Mouse (Mus musculus) embryonic facial prominence, embryonic 13.5 days (tissue): ENCODE measurements around the gene Sos1. TPM values are rescaled to one million over a fixed set of nuclear protein-coding genes. Genes with fewer than 3 reads are reported as not detected.

Source experiments
- ATAC-seq: fragments of 200-750 bp; cut with Nextera tagmentation; 2 replicates; pipeline ENCODE4 v1.8.0; 2017; ENCODE audit warnings: low read depth; ENCODE audit not compliant: insufficient number of reproducible peaks, insufficient read depth, low FRiP score, low TSS enrichment
- H3K27ac ChIP-seq: fragments of 300-500 bp; sonication (generic); 2 replicates; pipeline ENCODE4 v1.5.1; 2015; ENCODE audit warnings: moderate library complexity, mild to moderate bottlenecking, inconsistent platforms
- H3K27me3 ChIP-seq: fragments of 300-500 bp; sonication (generic); 2 replicates; pipeline ENCODE4 v1.6.1; 2015; ENCODE audit warnings: mild to moderate bottlenecking, inconsistent platforms
- H3K36me3 ChIP-seq: fragments of 300-500 bp; sonication (generic); 2 replicates; pipeline ENCODE4 v1.6.1; 2015; ENCODE audit warnings: mild to moderate bottlenecking, inconsistent platforms
- H3K4me1 ChIP-seq: fragments of 300-500 bp; sonication (generic); 2 replicates; pipeline ENCODE4 v1.6.1; 2015; ENCODE audit warnings: inconsistent platforms
- H3K4me2 ChIP-seq: fragments of 300-500 bp; sonication (generic); 2 replicates; pipeline ENCODE4 v1.6.1; 2015; ENCODE audit warnings: moderate library complexity, mild to moderate bottlenecking, inconsistent platforms
- H3K4me3 ChIP-seq: fragments of 300-500 bp; sonication (generic); 2 replicates; pipeline ENCODE4 v1.5.1; 2015; ENCODE audit warnings: mild to moderate bottlenecking, inconsistent platforms
- H3K9ac ChIP-seq: fragments of 300-500 bp; sonication (generic); 2 replicates; pipeline ENCODE4 v1.6.1; 2015; ENCODE audit warnings: mild to moderate bottlenecking, inconsistent platforms
- H3K9me3 ChIP-seq: fragments of 300-500 bp; sonication (generic); 2 replicates; pipeline ENCODE4 v1.6.1; 2016; ENCODE audit warnings: inconsistent platforms
- WGBS: fragments of 180-500 bp; shearing (Covaris S2); methylation state at CpG from one replicate; pipeline ENCODE4 v1.1.7; 2015; ENCODE audit warnings: mixed read lengths; 5-methylcytosine and 5-hydroxymethylcytosine counted together
- polyA plus RNA-seq: library from polyadenylated mRNA; unstranded; fragments of >200 nt; fragmentation: Nextera tagmentation; extraction: Ambion mirVana; gene quantifications from 2 replicates; pipeline ENCODE4 v1.2.1, GENCODE M21; 2015

The Sos1 gene
- 5.5 and 6.8 TPM in 2 replicates for polyA plus RNA-seq

- Histone ChIP-seq H3K36me3 (0 out of 2 replicates have a peak, but pooled peaks cover 5% of the 10 kb centered on the region), H3K9ac (peak within 1 kb of the TSS; percentile 94), H3K27me3 (no peaks in the 10 kb centered on the region), H3K4me1 (peaks cover 18% of the 10 kb centered on the region), H3K4me3 (peak within 1 kb of the TSS; percentile 94), H3K9me3 (no peaks in the 10 kb centered on the region), H3K4me2 (peak within 1 kb of the TSS; percentile 78), H3K27ac (peak within 1 kb of the TSS; percentile 94)
- WGBS, result under 1% methylated on average over 73 of the region's 90 CpGs
- ATAC-seq, result peak; percentile 83
These were observed at the start of gene Sos1 for GRCm38 (mm10) chr17:80480031-80480854. Sos1 (minus strand) TSS chr17:80480453.

- H3K27ac ChIP-seq, result no peak overlapping the region
- WGBS, result 84% methylated on average over 3 of the region's 3 CpGs
- no peaks in the 10 kb centered on the region for H3K4me1 ChIP-seq
- no peak overlapping the region for H3K4me2 ChIP-seq
- H3K27me3 ChIP-seq, result no peaks in the 10 kb centered on the region
- no peak for ATAC-seq
- no peaks in the 10 kb centered on the region for H3K36me3 ChIP-seq
- no peaks in the 10 kb centered on the region for H3K9me3 ChIP-seq
- H3K9ac ChIP-seq, result no peak overlapping the region
- H3K4me3 ChIP-seq, result no peak overlapping the region
These were observed 43.0 kb upstream of the Sos1 start for GRCm38 (mm10) chr17:80523231-80523630.

- Histone ChIP-seq H3K9me3 (no peaks in the 10 kb centered on the region), H3K4me2 (no peak overlapping the region), H3K4me1 (no peaks in the 10 kb centered on the region), H3K27me3 (no peaks in the 10 kb centered on the region), H3K4me3 (no peak overlapping the region), H3K36me3 (no peaks in the 10 kb centered on the region), H3K27ac (no peak overlapping the region), H3K9ac (no peak overlapping the region)
- no peak for ATAC-seq
- WGBS, result 57% methylated on average over 7 of the region's 7 CpGs
These were observed 41.9 kb upstream of the Sos1 start for GRCm38 (mm10) chr17:80522229-80522556.

GRCm38 (mm10) chr17:80521521-80522228, 41.4 kb upstream of the Sos1 start:
- 46% methylated on average over 4 of the region's 4 CpGs for WGBS
- H3K9me3 ChIP-seq, result no peaks in the 10 kb centered on the region
- no peak overlapping the region for H3K4me3 ChIP-seq
- H3K27ac ChIP-seq, result no peak overlapping the region
- H3K4me1 ChIP-seq, result no peaks in the 10 kb centered on the region
- no peak overlapping the region for H3K4me2 ChIP-seq
- ATAC-seq, result no peak
- H3K36me3 ChIP-seq, result no peaks in the 10 kb centered on the region
- no peak overlapping the region for H3K9ac ChIP-seq
- no peaks in the 10 kb centered on the region for H3K27me3 ChIP-seq

GRCm38 (mm10) chr17:80520537-80520936, 40.3 kb upstream of the Sos1 start:
- H3K4me1 ChIP-seq, result no peaks in the 10 kb centered on the region
- 83% methylated on average over 8 of the region's 8 CpGs for WGBS
- no peaks in the 10 kb centered on the region for H3K27me3 ChIP-seq

GRCm38 (mm10) chr17:80518811-80519210, 38.6 kb upstream of the Sos1 start:
- Histone ChIP-seq H3K9me3 (no peaks in the 10 kb centered on the region), H3K27ac (no peak overlapping the region), H3K4me3 (no peak overlapping the region), H3K36me3 (no peaks in the 10 kb centered on the region), H3K4me2 (no peak overlapping the region), H3K27me3 (no peaks in the 10 kb centered on the region), H3K9ac (no peak overlapping the region), H3K4me1 (no peaks in the 10 kb centered on the region)
- no peak for ATAC-seq
- 92% methylated on average over 12 of the region's 12 CpGs for WGBS

More at GRCm38 (mm10) chr17:80520537-80520936, 40.3 kb upstream of the Sos1 start:
- Histone ChIP-seq H3K4me2 (no peak overlapping the region), H3K27ac (no peak overlapping the region), H3K4me3 (no peak overlapping the region), H3K9me3 (no peaks in the 10 kb centered on the region), H3K36me3 (no peaks in the 10 kb centered on the region), H3K9ac (no peak overlapping the region)
- no peak for ATAC-seq

GRCm38 (mm10) chr17:80517244-80517643, 37.0 kb upstream of the Sos1 start:
- WGBS, result 88% methylated on average over 9 of the region's 9 CpGs
- no peak for ATAC-seq
- Histone ChIP-seq H3K9ac (no peak overlapping the region), H3K9me3 (no peaks in the 10 kb centered on the region), H3K27me3 (no peaks in the 10 kb centered on the region), H3K4me3 (no peak overlapping the region), H3K36me3 (no peaks in the 10 kb centered on the region), H3K4me2 (no peak overlapping the region), H3K4me1 (no peaks in the 10 kb centered on the region), H3K27ac (no peak overlapping the region)

- Histone ChIP-seq H3K27ac (no peak overlapping the region), H3K4me2 (no peak overlapping the region), H3K36me3 (no peaks in the 10 kb centered on the region), H3K4me1 (no peaks in the 10 kb centered on the region), H3K27me3 (no peaks in the 10 kb centered on the region), H3K9me3 (no peaks in the 10 kb centered on the region), H3K9ac (no peak overlapping the region), H3K4me3 (no peak overlapping the region)
- WGBS, result 85% methylated on average over 9 of the region's 9 CpGs
- no peak for ATAC-seq
These were observed 35.7 kb upstream of the Sos1 start for GRCm38 (mm10) chr17:80515956-80516355.

- no peak overlapping the region for H3K4me3 ChIP-seq
- no peak overlapping the region for H3K27ac ChIP-seq
- no peak overlapping the region for H3K9ac ChIP-seq
- H3K36me3 ChIP-seq, result no peaks in the 10 kb centered on the region
- no peak for ATAC-seq
- H3K9me3 ChIP-seq, result no peaks in the 10 kb centered on the region
- no peak overlapping the region for H3K4me2 ChIP-seq
- no peaks in the 10 kb centered on the region for H3K4me1 ChIP-seq
- 90% methylated on average over 7 of the region's 7 CpGs for WGBS
- H3K27me3 ChIP-seq, result no peaks in the 10 kb centered on the region
These were observed 35.3 kb upstream of the Sos1 start for GRCm38 (mm10) chr17:80515513-80515912.

GRCm38 (mm10) chr17:80513766-80514165, 33.5 kb upstream of the Sos1 start:
- H3K36me3 ChIP-seq, result no peaks in the 10 kb centered on the region
- H3K27ac ChIP-seq, result no peak overlapping the region
- H3K9ac ChIP-seq, result no peak overlapping the region
- no peaks in the 10 kb centered on the region for H3K4me1 ChIP-seq
- H3K4me3 ChIP-seq, result no peak overlapping the region
- H3K4me2 ChIP-seq, result no peak overlapping the region
- no peaks in the 10 kb centered on the region for H3K9me3 ChIP-seq
- WGBS, result 86% methylated on average over 8 of the region's 8 CpGs
- ATAC-seq, result no peak
- H3K27me3 ChIP-seq, result no peaks in the 10 kb centered on the region

GRCm38 (mm10) chr17:80510459-80510855, 30.2 kb upstream of the Sos1 start:
- no peaks in the 10 kb centered on the region for H3K4me1 ChIP-seq
- no peaks in the 10 kb centered on the region for H3K36me3 ChIP-seq
- no peak overlapping the region for H3K4me2 ChIP-seq
- 84% methylated on average over 3 of the region's 3 CpGs for WGBS
- no peak overlapping the region for H3K4me3 ChIP-seq
- no peak overlapping the region for H3K27ac ChIP-seq
- no peaks in the 10 kb centered on the region for H3K27me3 ChIP-seq
- H3K9ac ChIP-seq, result no peak overlapping the region
- H3K9me3 ChIP-seq, result no peaks in the 10 kb centered on the region
- ATAC-seq, result no peak
